Mouse (Mus musculus): ENCODE data around the gene Sav1.

- TF ChIP-seq CEBPB (IDR thresholded peaks at IDR 0.05; ENCODE audit: insufficient read depth, poor library complexity, severe bottlenecking) (no peak), POLR2A (IDR thresholded peaks at IDR 0.05; ENCODE audit: insufficient read length, low read depth) (no peak)
These were observed 29.4 kb downstream of the Sav1 start for GRCm38 (mm10) chr12:69957378-69957777.

Measured in myocyte (in vitro differentiated cells).